Mouse (Mus musculus) liver, embryonic 14 days (tissue): ENCODE measurements around the gene Fbxw27. TPM values are rescaled to one million over a fixed set of nuclear protein-coding genes. Genes with fewer than 3 reads are reported as not detected.

ENCODE experiments used
- polyA plus RNA-seq: library from polyadenylated mRNA; depleted of rRNA; stranded (reverse); fragments of >200 nt; gene quantifications from 2 replicates; pipeline ENCODE4 v1.2.3, GENCODE M21; 2012; rRNA removed

Fbxw27 gene
- not detected in 2 replicates for polyA plus RNA-seq

GRCm38 (mm10) chr9:109790570-109790969 lies at the start of gene Fbxw27:
Fbxw27 (minus strand) TSS chr9:109790670.

GRCm38 (mm10) chr9:109832391-109833087 lies 42.1 kb upstream of the Fbxw27 start, which contains the start of gene Nme6:
Nme6 (plus strand) TSS chr9:109832749.

GRCm38 (mm10) chr9:109811980-109812379 lies 21.5 kb upstream of the Fbxw27 start, which contains the start of gene Spink8:
Spink8 (plus strand) TSS chr9:109812280.

GRCm38 (mm10) chr9:109745989-109746388 lies 44.5 kb downstream of the Fbxw27 start, which contains the start of gene Fbxw26:
Fbxw26 (minus strand) TSS chr9:109746089.

Other genes with a start within 250 kb of the Fbxw27 start
- gene Fbxw15, start 222.4 kb downstream of the Fbxw27 start, polyA plus RNA-seq = 0.02 TPM in 1 of 2 replicates, not detected in the other
- 0.02 TPM in 1 of 2 replicates, not detected in the other for gene Fbxw24, start 164.6 kb downstream of the Fbxw27 start, polyA plus RNA-seq
- not detected in 2 replicates for gene Fbxw25, start 126.0 kb downstream of the Fbxw27 start, polyA plus RNA-seq
- gene Fbxw18, start 88.0 kb downstream of the Fbxw27 start, polyA plus RNA-seq = 0.02 TPM in 1 of 2 replicates, not detected in the other
- gene Fbxw26, start 44.6 kb downstream of the Fbxw27 start, polyA plus RNA-seq = not detected in 2 replicates
- not detected in 2 replicates for gene Spink8, start 21.6 kb upstream of the Fbxw27 start, polyA plus RNA-seq
- gene Nme6, start 42.1 kb upstream of the Fbxw27 start, polyA plus RNA-seq = 30.4 and 33.0 TPM in 2 replicates
- 35.8 and 62.7 TPM in 2 replicates for gene Camp, start 58.9 kb upstream of the Fbxw27 start, polyA plus RNA-seq
- 11.2 and 12.5 TPM in 2 replicates for gene Cdc25a, start 84.9 kb upstream of the Fbxw27 start, polyA plus RNA-seq
- 10.7 and 13.2 TPM in 2 replicates for gene Map4, start 140.8 kb upstream of the Fbxw27 start, polyA plus RNA-seq